In the genomic region with DNA sequence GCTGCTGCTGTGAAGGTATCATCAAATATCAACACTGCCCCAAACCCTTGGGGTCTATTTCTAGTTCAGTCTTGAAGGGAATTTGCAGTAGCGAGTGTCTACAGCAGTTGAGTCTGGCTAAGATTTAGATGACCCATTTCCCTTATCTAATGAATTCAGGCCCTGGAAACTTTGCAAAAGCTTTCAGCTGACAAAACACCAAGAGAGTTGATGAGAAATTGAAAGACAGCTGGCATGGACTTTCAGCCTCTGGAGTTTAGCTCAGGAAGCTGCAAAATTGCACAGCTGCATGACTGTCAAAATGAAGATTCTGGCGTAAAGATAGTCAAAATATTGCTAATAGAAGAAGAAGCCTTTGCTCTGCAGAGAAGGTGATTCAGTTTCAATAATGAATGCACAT, we compare ENCODE assay signal across 28 mouse cellular contexts.
DNase-seq lines count a peak whose midpoint lies in the region; ATAC-seq and TF ChIP-seq lines count a peak whose summit lies in the region.
"Had no signal": no experiment of that assay in that cellular context is flagged by ENCODE, and none has a peak within 500 bp of the region (broad histone marks: within the 10 kb centered on the region; RNA-seq: fewer than 3 reads in every experiment).

No protein-coding gene starts in this region.

- ATAC-seq in embryonic facial prominence, embryonic 14.5 days (ENCODE audit: low read depth) = no peak
- ATAC-seq in midbrain, postnatal 0 days (ENCODE audit: low FRiP score) = no peak
- ATAC-seq in midbrain, embryonic 16.5 days = no peak
- ATAC-seq: lung, postnatal 0 days had no signal

- no peak overlapping the region for H3K27ac ChIP-seq in embryonic facial prominence, embryonic 14.5 days (replicated peaks; ENCODE audit: low read depth, low read length)
- no peak overlapping the region for H3K27ac ChIP-seq in embryonic facial prominence, embryonic 10.5 days (replicated peaks)
- H3K27ac ChIP-seq in midbrain, postnatal 0 days (ENCODE audit: low read depth, low read length) = peak overlapping the region; percentile 19; the same call in 1 of the 2 replicates
- no peak overlapping the region for H3K27ac ChIP-seq in midbrain, embryonic 16.5 days (ENCODE audit: low read length)
- H3K27ac ChIP-seq in embryonic fibroblast, embryonic 13.5 days (ENCODE audit: insufficient read depth, low read length) = peak overlapping the region; percentile 18; the same call in 1 of the 2 replicates
- H3K27ac ChIP-seq: embryonic facial prominence, embryonic 13.5 days; forebrain, embryonic 12.5 days; heart, embryonic 15.5 days; limb, embryonic 10.5 days; limb, embryonic 15.5 days; liver, embryonic 13.5 days; midbrain, embryonic 12.5 days had no signal

- H3K9me3 ChIP-seq in embryonic facial prominence, embryonic 14.5 days (ENCODE audit: control insufficient read depth, low read length) = no peaks in the 10 kb centered on the region
- H3K9me3 ChIP-seq in embryonic facial prominence, embryonic 10.5 days = no peaks in the 10 kb centered on the region
- H3K9me3 ChIP-seq in midbrain, postnatal 0 days (ENCODE audit: low read length) = no peaks in the 10 kb centered on the region
- H3K9me3 ChIP-seq in midbrain, embryonic 16.5 days (replicated peaks; ENCODE audit: control insufficient read depth, low read length, poor library complexity, severe bottlenecking) = no peaks in the 10 kb centered on the region
- H3K9me3 ChIP-seq: embryonic facial prominence, embryonic 13.5 days; forebrain, embryonic 12.5 days; heart, embryonic 15.5 days; limb, embryonic 10.5 days; limb, embryonic 15.5 days; liver, embryonic 13.5 days; megakaryocyte, embryonic 14.5 days; midbrain, embryonic 12.5 days had no signal

- H3K4me1 ChIP-seq in embryonic facial prominence, embryonic 14.5 days (ENCODE audit: control insufficient read depth, insufficient read depth, low read length) = no peaks in the 10 kb centered on the region
- no peaks in the 10 kb centered on the region for H3K4me1 ChIP-seq in embryonic facial prominence, embryonic 10.5 days
- H3K4me1 ChIP-seq in midbrain, postnatal 0 days (ENCODE audit: insufficient read depth, low read length) = no peaks in the 10 kb centered on the region
- no peaks in the 10 kb centered on the region for H3K4me1 ChIP-seq in midbrain, embryonic 16.5 days (ENCODE audit: control insufficient read depth, insufficient read depth, low read length)
- peaks cover 2% of the 10 kb centered on the region; the same call in 1 of the 2 replicates for H3K4me1 ChIP-seq in embryonic fibroblast, embryonic 13.5 days (ENCODE audit: control insufficient read depth, insufficient read depth, low read length)
- H3K4me1 ChIP-seq: embryonic facial prominence, embryonic 13.5 days; forebrain, embryonic 12.5 days; heart, embryonic 15.5 days; liver, embryonic 13.5 days; megakaryocyte, embryonic 14.5 days; midbrain, embryonic 12.5 days had no signal

- no peaks in the 10 kb centered on the region for H3K27me3 ChIP-seq in embryonic facial prominence, embryonic 14.5 days (replicated peaks; ENCODE audit: control insufficient read depth, insufficient read depth, low read length)
- H3K27me3 ChIP-seq in embryonic facial prominence, embryonic 10.5 days (replicated peaks; ENCODE audit: low read depth, poor library complexity, severe bottlenecking) = no peaks in the 10 kb centered on the region
- no peaks in the 10 kb centered on the region for H3K27me3 ChIP-seq in midbrain, postnatal 0 days (ENCODE audit: insufficient read depth, low read length)
- H3K27me3 ChIP-seq in midbrain, embryonic 16.5 days (ENCODE audit: control insufficient read depth, insufficient read depth, low read depth, low read length) = no peaks in the 10 kb centered on the region
- H3K27me3 ChIP-seq: embryonic facial prominence, embryonic 13.5 days; forebrain, embryonic 12.5 days; heart, embryonic 15.5 days; limb, embryonic 15.5 days; liver, embryonic 13.5 days; megakaryocyte, embryonic 14.5 days; midbrain, embryonic 12.5 days had no signal

- DNase-seq in embryonic facial prominence, embryonic 14.5 days (ENCODE audit: low spot score) = peak; percentile 23
- no peak for DNase-seq in embryonic facial prominence, embryonic 10.5 days (ENCODE audit: low spot score)
- DNase-seq in heart, postnatal 14 days = peak; percentile 1 to 32
- DNase-seq in heart, postnatal 25 days (ENCODE audit: low spot score) = no peak
- no peak for DNase-seq in midbrain, postnatal 0 days (ENCODE audit: low spot score)
- DNase-seq in gastrocnemius, postnatal 10 days = no peak
- DNase-seq: adrenal gland, postnatal 14 days; cerebellum, adult 18-20 months; cerebellum, postnatal 25 days; kidney, adult 2 months; kidney, postnatal 36 days; liver, embryonic 13.5 days; lung, adult 18-20 months; lung, postnatal 4 days; right cerebral cortex, postnatal 4 days; thymus, adult 2 months; thymus, postnatal 36 days had no signal

- intact Hi-C loops in heart, postnatal 14 days (cut with DNase I) = no loop called here
- intact Hi-C loops in heart, postnatal 25 days (cut with DNase I) = no loop called here

- no peak for TF ChIP-seq CTCF in midbrain, postnatal 0 days (IDR thresholded peaks at IDR 0.05)
- no peak for TF ChIP-seq CTCF in embryonic fibroblast, embryonic 13.5 days (IDR thresholded peaks at IDR 0.05; ENCODE audit: borderline replicate concordance, insufficient read depth, low read length)

- no peak overlapping the region for H3K9ac ChIP-seq in embryonic facial prominence, embryonic 14.5 days (ENCODE audit: low read depth, low read length)
- no peak overlapping the region for H3K9ac ChIP-seq in midbrain, postnatal 0 days (replicated peaks; ENCODE audit: low read length, poor library complexity, severe bottlenecking)
- no peak overlapping the region for H3K9ac ChIP-seq in midbrain, embryonic 16.5 days (ENCODE audit: low read depth, low read length)
- H3K9ac ChIP-seq: embryonic facial prominence, embryonic 13.5 days; forebrain, embryonic 12.5 days; forebrain, postnatal 0 days; heart, embryonic 15.5 days; limb, embryonic 15.5 days; liver, embryonic 13.5 days; midbrain, embryonic 12.5 days had no signal

- no peak for TF ChIP-seq POLR2A in embryonic fibroblast, embryonic 13.5 days (IDR thresholded peaks at IDR 0.05; ENCODE audit: low read depth, low read length)

- 45% methylated on average over 2 of the region's 2 CpGs for WGBS in embryonic facial prominence, embryonic 14.5 days
- WGBS in embryonic facial prominence, embryonic 10.5 days = 67% methylated on average over 2 of the region's 2 CpGs
- WGBS in midbrain, postnatal 0 days = 62% methylated on average over 2 of the region's 2 CpGs
- WGBS in midbrain, embryonic 16.5 days = 80% methylated on average over 2 of the region's 2 CpGs

- no peak overlapping the region for H3K4me2 ChIP-seq in embryonic facial prominence, embryonic 14.5 days (ENCODE audit: low read depth, low read length)
- H3K4me2 ChIP-seq in midbrain, postnatal 0 days (ENCODE audit: low read depth, low read length, poor library complexity, severe bottlenecking) = no peak overlapping the region
- no peak overlapping the region for H3K4me2 ChIP-seq in midbrain, embryonic 16.5 days (ENCODE audit: low read length)
- H3K4me2 ChIP-seq: embryonic facial prominence, embryonic 13.5 days; forebrain, embryonic 12.5 days; heart, embryonic 15.5 days; limb, embryonic 15.5 days; liver, embryonic 13.5 days; midbrain, embryonic 12.5 days had no signal

- H3K4me3 ChIP-seq in embryonic facial prominence, embryonic 14.5 days (ENCODE audit: low read depth, low read length) = no peak overlapping the region
- no peak overlapping the region for H3K4me3 ChIP-seq in embryonic facial prominence, embryonic 10.5 days
- no peak overlapping the region for H3K4me3 ChIP-seq in midbrain, postnatal 0 days (ENCODE audit: low read depth, low read length)
- H3K4me3 ChIP-seq in midbrain, embryonic 16.5 days (ENCODE audit: low read depth, low read length) = no peak overlapping the region
- H3K4me3 ChIP-seq in embryonic fibroblast, embryonic 13.5 days (ENCODE audit: insufficient read depth, low read length) = no peak overlapping the region
- H3K4me3 ChIP-seq: embryonic facial prominence, embryonic 13.5 days; forebrain, embryonic 12.5 days; heart, embryonic 15.5 days; limb, embryonic 10.5 days; limb, embryonic 15.5 days; liver, embryonic 13.5 days; megakaryocyte, embryonic 14.5 days; midbrain, embryonic 12.5 days had no signal

- no peaks in the 10 kb centered on the region for H3K36me3 ChIP-seq in embryonic facial prominence, embryonic 14.5 days (ENCODE audit: control insufficient read depth, insufficient read depth, low read length)
- H3K36me3 ChIP-seq in embryonic facial prominence, embryonic 10.5 days (replicated peaks) = no peaks in the 10 kb centered on the region
- H3K36me3 ChIP-seq in midbrain, postnatal 0 days (ENCODE audit: insufficient read depth, low read length) = no peaks in the 10 kb centered on the region
- H3K36me3 ChIP-seq in midbrain, embryonic 16.5 days (ENCODE audit: control insufficient read depth, insufficient read depth, low read length) = no peaks in the 10 kb centered on the region
- H3K36me3 ChIP-seq: embryonic facial prominence, embryonic 13.5 days; forebrain, embryonic 12.5 days; heart, embryonic 15.5 days; limb, embryonic 10.5 days; limb, embryonic 15.5 days; liver, embryonic 13.5 days; midbrain, embryonic 12.5 days had no signal

Comparison
In these comparisons a context has a peak if more than half of its experiments do, and no peak if none do; other contexts are left out.
1. DNase-seq: peak in embryonic facial prominence, embryonic 14.5 days (single experiment) and heart, postnatal 14 days (2 of 2); none in embryonic facial prominence, embryonic 10.5 days (single experiment), heart, postnatal 25 days (single experiment), midbrain, postnatal 0 days (single experiment) and gastrocnemius, postnatal 10 days (single experiment).
2. H3K27ac ChIP-seq: peak in midbrain, postnatal 0 days (single experiment) and embryonic fibroblast, embryonic 13.5 days (single experiment); none in embryonic facial prominence, embryonic 14.5 days (single experiment), embryonic facial prominence, embryonic 10.5 days (single experiment) and midbrain, embryonic 16.5 days (single experiment).